Mouse (Mus musculus) embryo, embryonic 9.5 days (tissue): Measurements from ENCODE around the gene Gm13119.
"Not testable (repeated sequence)": the region's sequence is repeated elsewhere in the genome, so short reads cannot be mapped to it uniquely, and the experiment has no call there.

Source experiments
- DNase-seq: peaks from one replicate; pipeline ENCODE4 v3.0.0-alpha.2; 2017; ENCODE audit errors: extremely low spot score

Gene Gm13119

GRCm38 (mm10) chr4:144357642-144358041, at the start of gene Gm13119:
Gm13119 (plus strand) TSS chr4:144357942.
- DNase-seq, result not testable (repeated sequence)

GRCm38 (mm10) chr4:144312666-144313460, 44.9 kb upstream of the Gm13119 start:
- not testable (repeated sequence) for DNase-seq

GRCm38 (mm10) chr4:144329949-144330348, 27.8 kb upstream of the Gm13119 start, which contains the start of gene Gm13128:
Gm13128 (plus strand) TSS chr4:144330249.
- not testable (repeated sequence) for DNase-seq

GRCm38 (mm10) chr4:144335856-144336255, 21.9 kb upstream of the Gm13119 start:
- DNase-seq, result not testable (repeated sequence)

- no peak for DNase-seq
Observed at GRCm38 (mm10) chr4:144377911-144378310, 20.2 kb downstream of the Gm13119 start, which contains the start of gene Pramef20. Pramef20 (minus strand) TSS chr4:144377933.

- DNase-seq, result no peak
Observed at GRCm38 (mm10) chr4:144396316-144396715, 38.6 kb downstream of the Gm13119 start.

GRCm38 (mm10) chr4:144402712-144403111, 45.0 kb downstream of the Gm13119 start:
- no peak for DNase-seq

GRCm38 (mm10) chr4:144404456-144405086, 46.8 kb downstream of the Gm13119 start:
- DNase-seq, result peak; percentile 66

- DNase-seq, result no peak
Observed at GRCm38 (mm10) chr4:144406261-144406660, 48.5 kb downstream of the Gm13119 start.

GRCm38 (mm10) chr4:144408290-144408689, 50.5 kb downstream of the Gm13119 start, which contains the start of gene Pramef12:
Pramef12 (minus strand) TSS chr4:144408464.
- DNase-seq, result no peak
